Mouse (Mus musculus): ENCODE results near the gene Rpl41.

Gene Rpl41

DNA sequence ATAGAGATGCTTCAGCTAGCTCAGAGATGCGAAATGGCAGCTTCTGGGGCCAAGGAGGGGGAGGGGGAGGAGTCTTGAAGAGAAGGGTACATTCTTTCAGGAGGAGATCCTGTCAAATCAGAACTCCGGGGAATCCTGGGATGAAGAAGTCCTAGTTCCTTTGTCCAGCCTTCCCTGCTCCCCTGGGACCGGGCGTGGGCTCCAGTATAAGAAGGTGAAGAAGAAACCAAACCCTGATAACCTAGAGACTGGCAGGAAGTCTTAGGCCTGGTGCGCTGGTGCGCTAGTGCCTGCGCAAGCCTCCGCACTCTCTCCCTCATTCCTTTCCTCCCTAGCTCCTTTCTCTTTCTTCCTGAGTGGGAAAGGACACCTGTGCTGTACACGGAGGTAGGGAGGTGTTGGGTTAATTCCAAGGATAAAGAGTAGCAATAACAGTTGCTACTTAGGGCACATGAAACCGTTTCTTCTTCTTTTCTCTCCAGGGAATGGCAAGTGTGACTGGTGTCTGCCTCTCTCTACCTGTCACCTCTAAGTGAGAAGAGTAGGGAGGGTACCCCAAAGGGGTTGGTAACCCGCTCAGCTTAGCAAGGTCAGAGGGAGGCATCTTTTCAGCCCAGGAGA is 24.9 kb downstream of the Rpl41 start:
- DNase-seq: no peak

DNA sequence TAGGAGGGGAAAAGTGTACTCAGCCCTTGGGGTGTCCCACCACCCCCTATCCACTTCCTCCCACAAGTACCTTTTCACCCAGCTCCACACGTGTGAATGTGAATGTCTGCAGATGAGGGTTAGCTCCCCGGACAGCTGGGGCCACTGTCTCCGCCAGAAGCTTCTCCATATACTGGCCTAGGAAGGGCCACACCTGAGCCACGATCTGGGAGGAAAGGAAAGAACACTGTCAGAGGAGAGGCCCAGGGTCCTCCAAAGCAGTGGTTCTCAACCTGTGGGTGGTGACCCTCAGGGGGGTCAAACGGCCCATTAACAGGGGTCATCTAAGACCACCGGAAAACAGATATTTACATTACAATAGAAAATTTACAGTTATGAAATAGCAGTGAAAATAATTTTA is 26.8 kb downstream of the Rpl41 start:
- DNase-seq: no peak

DNA sequence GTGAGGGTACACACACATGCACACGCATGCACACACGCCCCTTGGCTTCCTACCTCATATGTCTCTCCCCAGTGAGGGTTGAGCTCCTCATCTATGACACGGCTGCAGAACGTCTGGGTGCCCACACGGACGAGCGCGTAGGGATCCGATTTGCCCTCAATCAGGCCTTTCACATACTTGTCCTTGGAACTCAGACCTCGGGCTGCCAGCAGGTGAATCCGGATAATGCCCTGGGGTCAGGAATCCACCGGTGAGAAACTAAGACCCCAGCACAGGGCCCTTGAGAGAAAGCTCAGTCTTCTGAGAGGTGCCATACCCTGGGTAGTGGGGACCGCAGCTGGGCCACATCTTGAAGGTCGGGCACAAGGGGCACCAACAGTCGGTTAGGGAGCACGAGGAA is 28.5 kb downstream of the Rpl41 start:
- DNase-seq: no peak

DNA sequence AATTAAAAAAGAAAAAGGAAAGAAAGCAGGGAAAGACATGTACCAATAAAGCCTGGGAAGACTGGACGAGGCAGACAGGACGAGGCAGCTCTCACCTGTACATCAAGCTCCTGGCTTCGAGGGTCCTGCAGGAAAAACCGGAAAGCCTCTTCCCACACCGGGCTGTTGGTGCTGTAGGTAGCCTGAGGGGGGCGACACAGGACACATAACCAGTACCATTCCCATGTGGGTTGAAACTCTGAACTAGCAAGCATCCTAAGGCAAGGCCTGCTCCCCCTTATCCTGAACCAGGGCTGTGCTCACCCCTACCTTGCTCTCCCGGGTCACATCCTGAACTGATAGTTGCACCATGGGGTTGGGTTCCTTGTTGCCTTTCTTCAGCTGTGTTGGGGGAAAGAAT is 30.3 kb downstream of the Rpl41 start:
- DNase-seq: peak; percentile 54 to 79

DNA sequence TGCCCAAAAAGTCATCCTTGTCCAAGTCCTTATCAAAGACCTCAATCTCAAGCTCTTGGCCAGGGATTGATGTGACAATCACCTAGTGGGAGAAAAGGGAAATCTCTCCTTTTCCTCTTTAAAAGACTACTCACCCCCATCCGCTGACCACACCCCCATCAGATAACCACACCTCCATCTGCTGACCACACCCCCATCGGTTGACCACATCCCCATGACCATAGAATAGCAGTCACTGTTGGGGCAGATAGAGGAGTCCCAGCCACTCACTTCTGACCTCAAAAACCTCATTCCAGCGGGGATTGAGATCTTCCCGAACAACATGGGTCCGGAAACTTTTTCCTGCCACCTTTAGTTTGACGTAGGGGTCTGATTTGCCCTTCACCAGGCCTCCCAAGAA is 32.4 kb downstream of the Rpl41 start:
- peak in 1 of 2 experiments; percentile 41 for DNase-seq

DNA sequence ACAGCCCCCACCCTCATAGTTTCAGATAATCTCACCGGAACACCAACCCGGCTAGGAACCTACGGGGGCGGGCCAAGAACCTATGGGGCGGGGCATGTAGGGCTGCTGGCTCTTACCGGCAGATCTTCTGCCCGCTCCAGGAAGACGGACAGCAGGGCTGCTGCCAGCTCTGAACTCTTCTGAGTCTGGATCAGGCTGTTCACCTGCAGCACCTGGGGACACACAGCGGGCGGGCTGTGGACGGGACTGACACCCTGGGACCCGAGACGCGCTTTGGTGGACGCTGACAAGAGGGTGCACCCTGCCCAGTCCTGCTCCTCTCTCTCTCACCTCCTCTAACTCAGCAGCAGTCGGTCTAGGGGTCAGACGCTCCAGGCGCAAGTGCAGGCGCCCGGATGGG is 33.1 kb downstream of the Rpl41 start:
- peak in 1 of 2 experiments; percentile 57 for DNase-seq

DNA sequence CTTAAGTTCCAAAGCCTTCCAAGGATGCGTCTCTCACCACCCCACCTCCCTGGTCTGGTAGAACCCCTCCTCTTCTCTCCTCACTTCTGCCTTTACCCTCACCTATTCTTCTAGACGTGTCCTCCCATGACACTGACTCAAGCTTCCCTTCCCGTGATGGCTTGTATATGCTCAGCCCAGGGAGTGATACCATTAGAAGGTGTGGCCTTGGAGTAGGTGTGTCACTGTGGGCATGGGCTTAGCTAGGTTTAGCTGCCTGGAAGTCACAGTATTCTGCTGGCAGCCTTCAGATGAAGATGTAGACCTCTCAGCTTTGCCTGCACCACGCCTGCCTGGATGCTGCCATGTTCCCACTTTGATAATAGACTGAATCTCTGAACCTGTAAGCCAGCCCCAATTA is 34.1 kb downstream of the Rpl41 start:
- DNase-seq: no peak

DNA sequence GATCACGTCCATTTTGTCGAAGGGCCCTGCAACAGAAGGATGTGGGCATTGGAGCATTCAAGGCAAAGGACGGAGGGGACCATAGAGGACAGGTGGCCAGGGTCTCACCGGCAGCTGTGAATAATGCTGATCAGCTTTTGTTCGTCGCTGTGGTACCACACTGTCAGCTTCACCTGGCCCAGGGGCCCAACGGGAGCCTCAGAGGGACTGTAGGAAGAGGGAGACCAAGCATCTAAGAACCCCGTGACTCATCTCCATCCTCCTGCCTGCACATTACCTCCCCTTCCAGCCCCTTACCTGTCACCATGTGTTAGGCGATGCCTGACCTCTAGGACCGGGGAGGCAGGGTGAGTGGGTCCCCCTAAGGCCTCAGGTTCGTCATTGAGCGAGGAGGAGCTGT is 37.3 kb downstream of the Rpl41 start:
- no peak for DNase-seq

DNA sequence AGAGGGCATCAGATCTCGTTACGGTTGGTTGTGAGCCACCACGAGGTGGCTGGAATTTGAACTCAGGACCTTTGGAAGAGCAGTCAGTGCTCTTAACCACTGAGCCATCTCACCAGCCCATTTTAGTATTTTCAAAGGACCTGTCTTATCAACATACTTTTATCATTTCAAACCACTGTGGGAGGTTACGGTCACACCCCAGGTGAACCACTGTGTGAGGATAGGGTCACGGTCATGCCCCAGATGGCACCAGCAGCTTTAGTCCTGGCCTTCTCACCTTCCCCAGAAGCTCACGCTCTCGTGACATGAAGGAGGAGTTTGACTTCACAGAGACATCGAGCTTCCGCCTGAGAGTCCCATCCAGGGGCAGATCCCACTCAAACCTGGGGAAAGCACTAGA is 37.9 kb downstream of the Rpl41 start:
- DNase-seq: no peak

DNA sequence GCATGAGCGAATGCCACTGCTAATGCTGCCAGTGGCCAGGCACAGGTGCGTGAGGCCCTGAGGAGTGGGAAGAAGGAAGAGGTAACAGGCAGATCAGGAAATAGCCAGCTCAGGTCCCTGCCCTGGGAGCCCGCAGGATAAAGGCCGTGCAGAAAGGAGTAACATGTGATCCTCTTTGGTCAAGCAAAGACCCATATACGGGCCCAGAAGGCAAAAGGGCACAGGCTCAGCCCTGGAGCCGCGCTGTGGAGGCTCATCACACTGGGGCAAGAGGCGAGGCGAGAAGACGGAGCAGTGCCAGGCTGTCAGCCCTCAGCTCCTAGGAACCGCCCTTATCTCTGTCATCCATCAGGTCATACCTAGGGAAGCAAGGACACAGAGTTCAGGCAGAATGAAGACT is 38.8 kb downstream of the Rpl41 start:
- no peak for DNase-seq

DNA sequence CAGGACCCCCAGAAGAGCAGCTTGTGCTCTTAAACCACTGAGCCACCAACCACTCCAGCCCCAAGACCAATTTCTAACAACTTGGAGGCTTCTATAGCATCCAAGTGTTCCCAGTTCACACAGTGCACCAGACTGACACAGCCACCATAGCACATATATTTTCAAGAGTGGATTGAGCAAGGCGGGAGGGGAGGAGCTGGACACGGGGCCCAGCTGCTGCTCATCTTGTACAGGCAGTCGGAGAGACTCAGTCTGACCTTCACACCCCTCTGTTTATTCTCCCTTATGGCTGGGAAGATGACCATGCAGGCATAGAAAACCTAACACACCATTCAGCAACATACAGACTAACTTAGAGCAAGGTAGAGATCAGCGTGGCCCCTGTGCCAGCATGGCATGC is 39.3 kb downstream of the Rpl41 start:
- DNase-seq: no peak

DNA sequence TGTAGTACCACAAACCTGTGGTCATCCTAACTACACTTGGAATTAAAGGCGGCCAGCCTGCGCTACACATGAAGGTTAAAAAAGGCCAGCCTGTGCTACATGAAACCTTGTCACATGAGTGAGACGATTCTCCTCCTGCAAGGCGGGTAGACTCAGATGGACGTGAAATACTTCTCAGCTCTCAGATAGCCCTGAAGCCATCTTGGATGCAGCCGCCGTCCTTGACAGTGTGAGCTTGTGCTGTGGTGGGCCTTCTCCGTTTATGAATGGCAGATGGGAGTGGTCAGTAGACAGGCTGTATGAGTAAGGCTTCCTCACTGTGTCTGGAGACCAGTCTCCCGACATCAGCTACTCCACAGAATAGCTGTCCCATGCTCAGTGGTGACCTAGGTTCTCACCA is 39.9 kb downstream of the Rpl41 start:
- DNase-seq: no peak

DNA sequence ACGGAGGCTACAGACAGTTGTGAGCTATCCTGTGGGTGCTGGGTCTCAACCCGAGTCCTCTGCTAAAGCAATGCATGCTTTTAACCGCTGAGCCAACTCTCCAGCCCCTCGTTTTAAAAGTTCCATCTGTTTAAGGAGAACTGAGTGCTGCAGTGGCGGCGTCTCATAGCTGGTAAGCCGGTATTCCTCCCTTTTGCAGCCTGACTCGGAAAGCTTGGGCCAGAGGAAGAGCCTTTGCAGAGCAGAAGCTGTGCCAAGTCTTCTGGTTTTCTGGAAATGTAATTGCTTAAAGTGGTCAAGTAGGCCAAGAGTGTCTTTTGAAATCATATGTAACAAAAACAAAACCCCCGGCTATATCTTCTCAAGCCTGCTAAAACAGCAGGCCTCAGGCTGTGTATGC is 40.8 kb downstream of the Rpl41 start:
- no peak for DNase-seq

DNA sequence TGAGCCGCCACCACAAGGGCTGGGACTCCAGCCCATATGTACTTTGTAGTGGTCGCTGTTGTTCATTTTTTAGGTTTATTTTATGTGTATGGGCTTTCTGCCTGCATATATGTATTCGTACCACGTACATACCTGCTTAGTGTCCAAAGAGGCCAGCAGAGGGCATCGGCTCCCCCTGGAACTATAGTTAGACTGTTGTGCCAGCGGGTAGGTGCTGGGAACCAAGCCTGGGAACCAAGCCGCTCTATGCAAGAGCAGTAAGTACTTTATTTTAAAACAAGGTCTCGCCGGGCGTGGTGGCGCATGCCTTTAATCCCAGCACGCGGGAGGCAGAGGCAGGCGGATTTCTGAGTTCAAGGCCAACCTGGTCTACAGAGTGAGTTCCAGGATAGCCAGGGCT is 43.1 kb downstream of the Rpl41 start:
- no peak for DNase-seq

DNA sequence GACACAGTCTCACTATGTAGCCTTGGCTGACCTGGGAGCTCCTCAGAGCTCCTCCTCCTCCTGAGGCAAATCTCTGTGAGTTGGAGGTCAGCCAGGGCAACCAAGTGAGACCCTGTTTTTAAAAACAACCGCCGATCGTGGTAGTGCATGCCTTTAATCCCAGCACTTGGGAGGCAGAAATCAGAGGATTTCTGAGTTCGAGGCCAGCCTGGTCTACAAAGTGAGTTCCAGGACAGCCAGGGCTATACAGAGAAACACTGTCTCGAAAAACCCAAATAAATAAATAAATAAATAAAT is 43.8 kb downstream of the Rpl41 start:
- DNase-seq: peak; percentile 50 to 67

DNA sequence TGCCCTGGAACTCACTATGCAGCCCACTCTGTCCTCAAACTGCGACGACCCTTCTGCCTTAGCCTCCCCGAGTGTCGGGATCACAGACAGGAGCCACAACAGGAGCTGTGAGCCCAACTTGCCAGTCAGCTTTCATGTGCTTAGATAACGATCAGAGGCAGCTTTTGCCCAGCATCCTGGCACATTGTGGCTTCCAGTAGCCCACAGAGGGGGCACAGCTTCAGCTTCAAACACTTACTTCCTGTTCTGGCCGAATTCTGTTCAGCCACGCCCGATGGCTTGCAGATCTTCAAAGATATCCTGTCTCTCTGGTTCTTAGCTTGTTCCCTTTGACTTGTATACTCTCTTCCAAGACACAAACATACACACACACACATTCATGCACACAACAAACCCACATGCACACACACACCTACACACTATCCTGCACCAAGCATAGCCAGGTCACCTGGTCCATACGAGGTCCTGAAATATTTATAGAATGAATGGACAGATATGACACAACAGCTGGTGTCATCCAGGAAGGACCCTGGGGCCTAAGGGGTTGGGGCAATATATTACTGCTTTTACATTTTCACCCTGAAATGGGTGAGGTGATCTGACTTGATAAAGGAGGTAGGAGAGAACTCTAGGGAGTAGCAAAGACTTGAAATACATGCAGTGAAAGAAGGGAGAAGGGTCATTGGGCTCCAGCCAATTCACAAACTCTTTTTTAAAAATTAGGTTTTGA is 44.3 kb downstream of the Rpl41 start:
- no peak for DNase-seq

DNA sequence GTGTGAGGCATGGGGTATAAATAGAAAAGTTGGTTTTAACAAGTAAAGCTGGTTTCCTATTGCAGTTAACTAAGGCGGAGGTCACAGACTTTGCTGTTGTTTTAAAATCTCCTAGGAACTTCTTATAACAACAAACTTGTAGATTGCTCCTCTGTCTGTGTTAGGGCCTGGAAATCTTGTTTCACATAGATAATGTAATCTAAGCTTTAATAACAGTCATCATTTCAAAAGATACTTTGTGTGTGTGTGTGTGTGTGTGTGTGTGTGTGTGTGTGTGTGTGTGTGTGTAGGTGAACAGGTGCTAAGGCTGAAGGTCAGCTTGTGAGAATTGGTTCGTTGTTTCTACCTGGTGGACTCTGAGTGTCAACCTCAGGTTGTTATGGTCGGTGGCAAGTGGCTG is 45.1 kb downstream of the Rpl41 start:
- no peak for DNase-seq

DNA sequence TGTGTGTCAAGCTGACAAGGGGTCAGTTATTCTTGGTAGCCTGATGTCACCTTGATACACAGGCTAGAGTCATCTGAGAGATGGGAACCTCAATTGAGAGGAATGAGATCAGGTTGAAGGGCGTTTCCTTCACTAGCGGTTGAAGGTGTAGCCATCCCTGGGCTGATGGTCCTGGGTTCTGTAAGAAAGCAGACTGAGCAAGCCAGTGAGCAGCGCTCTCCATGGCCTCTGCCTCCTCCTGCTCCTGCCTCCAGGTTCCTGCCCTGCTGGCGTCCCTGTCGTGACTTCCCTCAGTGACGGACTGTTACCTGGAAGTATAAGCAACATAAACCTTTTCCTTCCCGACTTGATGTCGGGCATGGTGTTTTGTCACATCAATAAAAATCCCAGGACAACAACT is 45.6 kb downstream of the Rpl41 start:
- DNase-seq: no peak

DNA sequence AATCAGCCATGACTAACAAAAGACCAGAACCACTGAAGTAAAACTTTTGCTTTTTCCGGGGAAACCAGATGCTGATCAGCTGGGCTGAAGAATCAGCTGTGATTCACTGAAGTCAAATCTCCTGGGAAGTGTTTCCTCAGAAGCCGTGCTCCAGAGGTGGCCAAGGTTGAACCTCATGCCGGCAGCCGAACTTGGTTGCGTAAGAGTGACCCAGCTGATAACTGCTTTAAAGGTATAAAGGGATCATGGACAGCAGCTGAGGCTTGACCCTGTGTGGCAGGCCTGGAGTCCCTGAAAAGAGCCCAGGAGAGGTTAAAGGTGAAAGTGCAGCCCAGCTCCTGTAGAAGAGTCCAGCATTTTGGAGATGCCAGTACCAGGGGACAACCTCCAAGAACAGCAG is 46.8 kb downstream of the Rpl41 start:
- DNase-seq: peak; percentile 33 to 62

DNA sequence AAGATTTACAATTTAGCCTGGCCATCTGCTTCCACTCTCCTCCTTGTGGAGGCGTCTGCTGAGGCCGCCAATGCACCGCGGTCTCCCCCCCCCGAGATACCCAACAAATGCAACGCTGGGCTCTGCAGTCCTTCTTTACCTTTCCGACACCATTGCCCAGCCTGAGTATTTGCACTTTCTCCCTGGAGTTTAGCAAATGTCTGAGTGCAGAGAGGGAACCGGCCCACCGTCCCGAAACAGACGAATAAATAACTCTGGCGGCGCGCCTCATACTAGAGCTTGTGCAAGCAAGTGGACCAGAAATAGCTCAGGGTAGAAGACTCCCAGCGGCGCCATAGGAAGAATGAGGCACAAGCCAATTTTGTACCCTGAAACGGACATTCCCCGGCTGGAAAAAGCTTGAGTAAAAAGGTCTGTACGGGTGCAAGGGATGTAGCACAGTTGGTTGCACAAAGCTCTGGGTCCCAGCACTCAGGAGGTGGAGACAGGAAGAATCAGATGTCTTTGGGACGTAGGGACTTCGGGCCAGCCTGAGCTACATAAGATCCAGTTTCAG is 49.9 kb downstream of the Rpl41 start:
- peak; percentile 52 to 77 for DNase-seq

DNA sequence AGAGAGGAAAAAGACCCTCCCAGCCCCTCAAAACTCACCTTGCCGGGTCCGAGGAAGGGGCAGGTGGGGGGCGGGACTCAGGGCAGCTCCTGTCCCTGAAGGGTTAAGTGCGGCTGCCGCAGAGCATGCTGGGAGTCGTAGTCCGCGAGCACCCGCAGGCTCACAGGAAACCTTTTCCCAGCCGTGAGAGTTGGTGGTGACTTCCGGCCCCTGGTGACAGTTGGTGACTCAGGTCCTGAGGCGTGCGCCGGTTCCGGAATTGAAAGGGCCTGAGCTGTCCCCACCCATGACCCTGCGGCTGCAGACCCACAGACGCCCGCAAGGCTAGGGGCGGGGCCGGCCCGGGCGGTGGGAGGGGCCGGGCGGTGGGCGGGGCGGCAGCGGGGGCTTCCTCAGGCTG is 50.5 kb downstream of the Rpl41 start, which contains the start of gene Myl6b:
Myl6b (minus strand) TSS at position 96 of the 400 bp plus-strand sequence.
- DNase-seq: peak; percentile 97 to 98

Measured in kidney, postnatal 36 days (tissue).